Comparison of ENCODE assay signal across 17 mouse cellular contexts in genomic region chr2:117146026-117146425, GRCm38 (mm10).
"Had no signal": no experiment of that assay in that cellular context is flagged by ENCODE, and none has a peak within 500 bp of the region (broad histone marks: within the 10 kb centered on the region; RNA-seq: fewer than 3 reads in every experiment).

No protein-coding gene starts in this region.

- DNase-seq: kidney, adult 18-20 months; kidney, adult 9 months; kidney, postnatal 14 days; layer of hippocampus, adult 9-11 months; liver, embryonic 13.5 days; lung, adult 2 months; lung, postnatal 36 days; retina, postnatal 1 day; right cerebral cortex, postnatal 25 days; spleen, adult 18-20 months; thymus, adult 18-20 months; thymus, postnatal 36 days had no signal

- ATAC-seq: midbrain, embryonic 13.5 days had no signal

- H3K27ac ChIP-seq: layer of hippocampus, adult 2 months; liver, embryonic 13.5 days; midbrain, embryonic 10.5 days; midbrain, embryonic 13.5 days; neural tube, embryonic 12.5 days had no signal

- H3K4me3 ChIP-seq: layer of hippocampus, adult 2 months; liver, embryonic 13.5 days; megakaryocyte, embryonic 14.5 days; midbrain, embryonic 10.5 days; midbrain, embryonic 13.5 days; neural tube, embryonic 12.5 days had no signal
